Mouse (Mus musculus): ENCODE measurements around the gene Pnkd.

DNA sequence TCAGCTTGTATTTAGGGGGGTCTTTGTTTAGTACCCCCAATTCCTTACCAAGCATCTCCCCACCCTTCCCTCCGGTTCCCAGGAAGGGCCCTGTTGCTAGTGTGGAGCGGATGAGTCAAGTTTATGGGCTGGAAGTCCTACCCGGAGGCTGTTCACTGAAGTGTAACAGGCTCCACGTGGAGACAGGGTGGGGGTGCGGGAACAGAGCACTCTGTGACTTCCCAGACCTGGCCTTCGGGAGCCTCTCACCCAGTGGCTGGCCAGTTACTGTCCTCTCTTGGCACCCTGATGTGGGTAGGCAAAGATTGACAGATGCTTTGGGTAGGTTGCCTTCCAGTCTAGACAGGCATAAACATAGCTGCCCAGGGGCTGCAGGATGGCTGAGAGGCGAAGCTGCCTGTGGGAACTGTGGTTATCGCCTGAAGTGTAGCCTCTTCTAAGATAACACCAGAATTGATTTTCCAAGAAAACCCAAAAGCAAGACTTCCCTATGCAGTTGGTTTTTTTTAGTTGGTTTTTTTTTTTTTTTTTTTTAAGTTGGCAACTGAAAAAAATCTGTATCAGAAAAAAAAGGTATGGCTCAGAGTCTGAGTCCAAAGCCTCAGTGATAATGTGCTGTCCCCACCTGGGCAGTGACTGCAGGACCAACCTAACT, 6.7 kb upstream of the Pnkd start:
- no peak for TF ChIP-seq CTCF (IDR thresholded peaks at IDR 0.05; ENCODE audit: low read depth, low read length)
- no peak for TF ChIP-seq POLR2A (IDR thresholded peaks at IDR 0.05; ENCODE audit: borderline replicate concordance, low read depth, low read length)

Measured in bone marrow macrophage, adult 2 months (primary cell).